Mouse (Mus musculus): ENCODE data around the gene Scamp3.
"Not testable (repeated sequence)": the region's sequence is repeated elsewhere in the genome, so short reads cannot be mapped to it uniquely, and the experiment has no call there.

Gene Scamp3

DNA sequence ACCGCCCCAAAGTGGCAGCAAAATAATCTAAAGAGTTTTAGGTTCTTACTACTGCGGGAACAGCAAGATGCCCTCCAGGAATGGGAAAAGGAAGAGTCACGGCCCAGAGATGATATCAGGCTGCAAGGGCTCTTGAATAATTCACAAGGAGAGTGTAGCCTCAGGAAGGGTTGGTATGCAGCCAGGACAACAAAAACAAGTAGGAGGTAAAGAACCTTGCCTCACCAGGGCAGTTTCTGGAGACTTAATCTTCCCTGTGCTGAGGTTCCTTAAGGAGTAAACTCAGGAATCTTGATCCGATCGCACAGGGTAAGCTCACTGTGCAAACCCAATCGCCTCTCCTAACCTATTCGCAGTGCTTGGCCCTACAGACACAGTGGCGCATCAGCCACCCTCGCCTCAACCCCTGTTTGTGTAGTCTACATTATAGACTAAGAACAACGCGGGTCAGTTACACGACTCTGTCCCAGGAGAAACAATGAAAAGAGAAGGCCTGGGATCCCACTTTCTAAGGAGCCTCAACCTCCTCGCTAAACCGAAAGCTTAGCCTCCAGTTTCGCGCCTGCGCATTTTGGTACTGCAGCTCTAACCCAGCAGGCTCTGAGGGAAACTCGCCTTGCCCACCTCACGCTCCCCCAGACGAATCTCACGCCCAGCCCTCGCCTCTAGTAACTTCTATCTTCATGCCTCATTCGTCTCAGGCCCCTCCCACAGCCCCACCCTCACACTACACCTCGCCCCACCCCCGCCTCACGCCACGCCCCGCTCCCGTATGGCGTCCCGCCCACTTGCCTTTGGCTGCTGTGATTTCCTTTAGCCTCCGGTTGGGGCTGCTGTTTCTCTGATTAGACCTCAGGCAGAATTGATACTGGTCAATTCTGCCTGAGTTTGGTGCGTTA, 19.0 kb downstream of the Scamp3 start:
- in situ Hi-C loops (cut with MboI, MseI), result no loop called here

DNA sequence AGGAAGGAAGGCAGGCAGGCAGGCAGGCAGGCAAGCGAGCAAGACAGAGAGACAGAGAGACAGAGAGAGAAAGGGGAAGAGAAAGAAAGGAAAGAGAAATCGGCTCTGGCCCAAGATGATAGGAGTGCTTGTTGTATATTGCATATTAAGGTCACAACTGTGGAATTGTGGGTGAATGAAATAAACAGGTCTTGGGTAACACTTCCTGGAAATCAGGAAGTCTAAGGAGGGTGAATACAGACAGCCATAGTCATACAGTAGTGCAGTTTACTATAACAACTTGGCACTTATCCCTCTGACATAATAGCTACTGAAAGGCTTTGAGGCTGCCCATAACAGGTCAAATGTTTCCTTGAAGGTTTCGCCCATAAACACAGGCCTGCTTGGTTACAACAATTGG, 22.6 kb downstream of the Scamp3 start:
- in situ Hi-C loops (cut with MboI, MseI), result no loop called here

DNA sequence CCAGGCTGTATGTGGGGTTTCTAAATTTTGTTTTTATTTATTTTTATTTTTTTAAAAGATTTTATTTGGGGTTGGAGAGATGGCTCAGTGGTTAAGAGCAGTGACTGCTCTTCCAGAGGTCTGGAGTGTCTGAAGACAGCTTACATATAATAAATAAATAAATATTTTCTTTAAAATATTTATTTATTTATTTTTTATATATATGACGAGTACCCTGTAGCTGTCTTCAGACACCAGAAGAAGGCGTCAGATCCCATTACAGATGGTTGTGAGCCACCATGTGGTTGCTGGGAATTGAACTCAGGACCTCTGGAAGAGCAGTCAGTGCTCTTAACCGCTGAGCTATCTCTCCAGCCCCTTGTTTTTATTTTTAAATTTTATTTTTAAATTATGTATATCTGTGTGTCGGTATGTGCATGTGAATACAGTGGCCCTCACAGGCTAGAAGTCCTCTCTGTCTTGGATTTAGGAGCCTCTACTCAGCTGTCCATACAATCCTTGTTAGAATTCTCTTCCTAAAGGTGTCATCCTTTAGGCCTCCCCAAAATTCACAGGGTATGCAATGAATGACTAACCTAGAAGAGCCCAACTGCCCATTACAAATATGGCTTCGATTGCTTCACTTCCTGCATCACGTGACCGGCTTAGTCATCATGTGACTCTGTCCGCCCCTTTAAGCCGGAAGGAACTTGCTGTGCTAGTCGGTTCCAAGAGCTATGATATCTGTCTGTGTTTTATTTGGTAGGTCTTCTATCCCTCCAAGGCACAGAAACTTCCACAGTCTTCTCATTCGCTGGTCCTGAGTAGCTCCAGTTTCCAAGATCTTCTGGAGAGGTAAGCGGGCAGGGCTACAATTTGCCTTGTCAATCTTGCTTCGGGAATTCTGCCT, 25.2 kb downstream of the Scamp3 start, which contains the start of gene Gba:
Gba (plus strand) TSS at position 676 of the 889 bp plus-strand sequence.
- in situ Hi-C loops (cut with MboI, MseI), result no loop called here

DNA sequence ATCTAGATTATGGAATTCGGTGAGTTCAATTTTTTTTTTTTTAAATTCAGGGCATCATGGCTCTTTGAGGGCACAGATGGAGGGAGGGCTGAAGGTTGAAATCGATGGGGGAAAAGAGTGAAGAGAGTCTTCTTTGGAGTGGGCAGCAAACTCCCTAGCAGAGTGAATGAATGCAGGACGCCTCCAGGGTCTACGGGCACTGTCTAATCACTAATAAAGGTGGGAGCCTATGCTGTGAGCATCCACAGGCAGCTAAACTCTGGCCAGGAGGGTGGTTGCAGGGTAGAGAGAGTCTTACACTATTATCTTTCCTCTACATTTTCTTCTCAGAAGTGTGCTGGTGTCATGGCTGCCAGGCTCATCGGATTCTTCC, 25.9 kb downstream of the Scamp3 start:
- in situ Hi-C loops (cut with MboI, MseI), result no loop called here

DNA sequence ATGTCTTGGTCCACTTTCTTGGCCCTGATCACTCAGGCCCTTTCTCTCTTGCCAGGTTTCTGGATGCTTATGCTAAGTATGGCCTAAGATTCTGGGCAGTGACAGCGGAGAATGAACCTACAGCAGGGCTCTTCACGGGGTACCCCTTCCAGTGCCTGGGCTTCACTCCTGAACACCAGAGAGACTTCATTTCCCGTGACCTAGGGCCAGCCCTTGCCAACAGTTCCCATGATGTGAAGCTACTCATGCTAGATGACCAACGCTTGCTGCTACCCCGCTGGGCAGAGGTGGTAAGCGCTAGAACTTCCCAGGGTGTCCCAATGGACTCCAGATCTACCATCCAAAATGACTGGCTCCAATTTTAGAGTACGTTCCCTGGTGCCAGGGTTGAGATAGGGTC, 28.8 kb downstream of the Scamp3 start:
- in situ Hi-C loops (cut with MboI, MseI), result no loop called here

DNA sequence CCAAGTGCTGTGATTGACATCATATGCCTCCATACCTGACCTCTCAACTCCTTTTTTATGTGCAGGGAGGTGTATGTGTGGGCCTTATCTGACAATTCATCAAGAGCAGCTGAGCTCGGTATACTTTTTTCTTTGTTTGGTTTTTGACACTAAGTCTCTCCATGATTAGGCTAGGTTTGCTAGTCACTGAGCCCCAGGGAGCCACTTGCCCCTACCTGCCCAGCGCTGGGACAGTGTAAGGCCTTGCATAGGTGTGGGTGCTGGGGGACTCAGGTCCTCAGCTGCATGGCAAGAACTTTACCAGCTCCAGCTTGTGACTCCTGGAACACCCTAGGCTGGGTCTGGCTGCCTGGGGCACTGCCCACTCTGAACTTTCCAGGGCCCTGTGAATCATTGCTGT, 29.4 kb downstream of the Scamp3 start:
- in situ Hi-C loops (cut with MboI, MseI), result no loop called here

DNA sequence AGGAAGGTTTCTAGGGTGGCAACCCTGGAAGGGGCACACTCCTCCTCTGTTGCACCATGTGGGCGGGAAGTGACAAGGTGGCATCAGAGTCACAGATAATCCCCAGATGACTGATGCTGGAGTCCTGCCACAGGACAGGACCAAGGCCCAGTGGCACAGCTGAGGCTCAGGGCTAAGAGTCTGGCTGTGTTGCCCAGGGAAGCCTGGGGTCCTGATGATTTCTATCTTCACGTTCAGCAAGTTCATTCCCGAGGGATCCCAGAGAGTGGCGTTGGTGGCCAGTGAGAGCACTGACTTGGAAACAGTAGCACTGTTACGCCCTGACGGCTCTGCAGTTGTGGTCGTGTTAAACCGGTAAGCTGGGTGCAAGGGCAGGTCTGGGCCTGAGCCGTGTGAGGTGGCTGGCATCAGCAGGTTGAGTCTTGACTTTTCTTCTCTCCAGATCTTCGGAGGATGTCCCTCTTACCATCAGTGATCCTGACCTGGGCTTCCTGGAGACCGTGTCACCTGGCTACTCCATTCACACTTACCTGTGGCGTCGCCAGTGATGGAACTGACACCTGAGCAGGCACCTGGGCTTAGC, 30.9 kb downstream of the Scamp3 start:
- in situ Hi-C loops (cut with MboI, MseI), result no loop called here

DNA sequence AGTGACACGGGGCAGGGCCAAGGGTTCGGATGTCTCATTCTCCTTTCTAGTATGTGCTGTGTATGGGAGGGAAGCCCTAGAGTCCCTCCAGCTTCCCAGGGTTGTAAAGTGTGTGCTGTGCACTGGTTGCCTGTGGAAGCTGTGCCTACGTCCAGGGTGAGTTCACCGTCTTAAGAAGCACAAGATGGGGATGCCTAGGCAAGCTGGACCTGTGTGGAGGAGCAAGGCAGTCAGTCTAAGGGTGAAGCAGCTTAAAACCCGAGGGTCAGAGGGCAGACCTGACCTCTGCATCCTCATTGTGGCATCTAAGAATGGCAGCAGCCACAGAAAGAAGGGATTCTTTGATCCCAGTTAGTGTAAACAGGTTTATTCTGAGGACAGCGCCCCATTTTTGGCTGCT, 31.5 kb downstream of the Scamp3 start:
- in situ Hi-C loops (cut with MboI, MseI), result no loop called here

DNA sequence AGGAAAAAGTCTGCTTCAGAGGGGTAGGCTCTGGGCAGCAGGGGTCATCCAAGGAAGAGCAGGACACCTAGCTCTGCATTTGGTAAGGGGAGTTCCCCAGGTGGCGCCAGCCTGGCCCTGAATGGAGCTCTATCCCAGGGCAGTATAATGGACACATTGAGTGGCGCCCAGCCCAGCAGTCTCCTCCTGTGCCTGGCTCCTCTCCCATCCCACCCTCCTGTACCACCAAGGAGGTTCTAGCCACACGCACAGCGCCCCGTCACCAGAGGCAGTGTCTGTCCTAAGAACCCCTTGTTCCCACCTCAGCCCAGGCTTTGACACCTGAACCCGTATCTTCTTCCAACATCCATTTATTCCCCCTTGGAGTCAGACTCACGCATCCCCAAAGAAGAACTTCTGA, 32.5 kb downstream of the Scamp3 start:
- in situ Hi-C loops (cut with MboI, MseI), result no loop called here

DNA sequence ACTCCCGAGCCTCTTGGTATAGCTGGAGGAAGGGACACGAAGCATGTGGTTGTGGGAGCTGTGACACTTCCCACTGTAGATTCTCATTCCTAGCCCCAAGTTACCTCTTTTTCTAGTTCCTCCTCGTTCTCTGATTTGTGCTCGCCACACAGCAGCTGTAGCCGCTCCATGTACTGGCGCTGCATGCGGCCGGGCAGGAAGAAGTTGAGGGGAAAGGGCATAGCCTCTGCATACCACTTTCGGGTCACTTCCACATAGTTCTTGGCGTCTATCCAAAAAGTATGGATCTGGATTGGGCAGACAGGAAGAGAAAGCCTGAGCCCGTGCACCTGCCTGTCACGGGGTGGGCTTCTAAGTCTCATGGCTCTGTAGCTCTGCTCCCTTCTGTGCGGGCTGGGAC, 32.9 kb downstream of the Scamp3 start:
- in situ Hi-C loops (cut with MboI, MseI), result no loop called here

DNA sequence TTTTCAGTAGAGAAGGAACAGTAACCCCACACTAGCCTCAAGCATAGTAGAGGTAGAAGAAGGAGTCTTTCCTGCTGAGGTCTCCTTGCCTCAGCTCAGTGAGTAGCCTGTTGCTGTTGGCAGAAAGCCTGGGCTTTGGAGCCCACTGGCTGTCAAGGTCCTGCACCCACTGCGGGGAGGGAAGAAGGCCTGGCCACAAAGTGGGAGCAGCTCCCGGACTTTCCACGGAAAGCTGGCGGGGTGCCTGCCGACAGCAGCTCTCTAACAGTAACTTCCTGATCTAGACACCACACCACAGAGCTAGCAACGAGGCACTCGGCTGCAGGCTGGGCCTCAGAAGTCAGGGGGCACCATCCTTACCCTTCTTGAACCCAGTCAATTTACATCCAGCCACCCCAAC, 33.5 kb downstream of the Scamp3 start:
- in situ Hi-C loops (cut with MboI, MseI), result no loop called here

DNA sequence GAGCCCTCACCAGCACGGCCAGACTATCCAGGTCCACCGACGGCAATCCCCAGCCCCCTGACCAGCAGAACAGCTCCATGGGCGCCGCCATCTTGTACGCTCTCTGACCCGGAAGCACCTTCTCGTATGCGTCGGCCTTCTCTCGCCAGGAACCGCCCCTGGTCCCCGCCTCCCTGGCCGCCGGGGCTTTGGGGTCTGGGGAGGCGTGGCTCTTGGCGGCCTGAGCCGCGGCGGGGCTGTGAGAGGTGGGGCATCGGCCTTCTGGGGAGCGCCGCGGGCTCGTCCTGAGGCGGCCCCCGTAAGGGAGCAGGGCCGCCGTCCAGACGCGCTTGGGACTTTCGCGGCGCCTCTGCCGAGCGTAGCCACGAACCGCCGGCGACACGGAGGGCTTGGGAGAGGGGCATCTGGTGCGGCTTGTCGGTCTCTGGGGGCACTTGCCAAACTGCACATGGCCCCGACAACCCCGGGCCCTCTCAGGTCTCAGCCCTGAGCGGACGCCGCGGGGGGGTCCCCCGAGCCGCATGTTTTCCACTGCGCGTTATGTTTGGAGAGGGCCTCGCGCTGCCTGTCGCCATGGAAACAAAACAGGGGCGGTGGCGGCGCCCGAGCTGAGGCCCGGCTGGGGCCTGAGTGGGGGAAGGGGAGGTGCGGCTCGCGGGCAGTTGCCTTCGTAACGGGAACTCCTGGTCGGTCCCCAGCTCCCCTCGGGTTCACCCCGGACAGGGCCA, 36.7 kb downstream of the Scamp3 start:
- in situ Hi-C loops (cut with MboI, MseI), result no loop called here

DNA sequence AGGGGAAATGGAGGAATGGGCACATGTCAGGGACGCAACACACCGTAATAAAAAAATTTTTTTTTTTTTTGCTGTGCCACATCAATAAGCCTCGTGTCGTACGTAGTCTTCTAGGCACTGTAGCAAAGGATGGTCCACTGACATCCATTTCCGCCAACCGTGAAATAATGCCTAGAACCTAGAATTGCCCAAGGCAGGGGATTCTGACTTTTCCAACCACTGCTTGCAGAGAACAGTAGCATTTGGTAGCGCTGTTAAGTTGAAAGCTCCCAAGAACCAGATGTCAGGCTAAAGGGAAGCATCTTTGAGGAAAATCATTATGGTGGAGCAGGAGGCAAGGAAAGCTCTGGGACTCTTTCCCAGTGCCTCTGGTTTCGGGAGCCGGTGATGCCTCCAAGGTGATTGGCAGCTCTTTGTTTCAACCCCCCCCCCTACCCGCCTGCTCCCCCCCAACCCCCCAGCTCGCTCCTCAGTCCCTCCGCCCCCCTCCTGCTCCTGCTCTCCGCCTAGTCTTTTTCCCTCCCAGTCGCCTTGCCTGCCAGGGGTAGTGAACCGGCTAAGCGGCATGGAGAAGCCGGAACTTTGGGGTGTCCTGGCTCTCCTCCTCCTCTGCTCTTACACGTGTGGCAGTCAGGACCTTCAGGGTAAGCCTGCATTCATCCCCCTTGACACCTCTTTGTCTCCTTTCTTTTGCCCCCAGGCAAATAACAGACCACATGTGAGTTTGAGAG, 37.6 kb downstream of the Scamp3 start, which contains the start of gene Thbs3:
Thbs3 (plus strand) TSS at position 500 of the 731 bp plus-strand sequence.
- in situ Hi-C loops (cut with MboI, MseI), result no loop called here

DNA sequence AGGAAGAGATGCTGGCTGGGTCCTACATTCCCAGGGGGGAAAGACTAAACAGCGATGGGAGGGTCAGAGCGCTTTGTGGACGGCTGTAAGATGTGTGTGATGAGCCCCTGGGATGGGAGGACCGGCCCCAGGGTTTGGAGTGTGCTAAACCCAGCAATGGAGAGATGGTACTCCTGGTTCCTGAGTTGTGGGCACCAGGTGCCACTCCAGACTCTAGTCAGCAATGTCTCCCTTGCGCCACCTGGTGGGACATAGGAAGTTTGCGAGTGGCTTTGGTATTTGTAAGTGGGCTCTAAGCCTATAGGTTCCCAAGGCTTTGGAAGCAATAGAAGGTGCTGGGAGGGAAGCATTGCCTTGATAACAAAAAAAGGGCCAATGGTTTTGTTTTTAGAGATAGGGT, 38.6 kb downstream of the Scamp3 start:
- in situ Hi-C loops (cut with MboI, MseI), result no loop called here

DNA sequence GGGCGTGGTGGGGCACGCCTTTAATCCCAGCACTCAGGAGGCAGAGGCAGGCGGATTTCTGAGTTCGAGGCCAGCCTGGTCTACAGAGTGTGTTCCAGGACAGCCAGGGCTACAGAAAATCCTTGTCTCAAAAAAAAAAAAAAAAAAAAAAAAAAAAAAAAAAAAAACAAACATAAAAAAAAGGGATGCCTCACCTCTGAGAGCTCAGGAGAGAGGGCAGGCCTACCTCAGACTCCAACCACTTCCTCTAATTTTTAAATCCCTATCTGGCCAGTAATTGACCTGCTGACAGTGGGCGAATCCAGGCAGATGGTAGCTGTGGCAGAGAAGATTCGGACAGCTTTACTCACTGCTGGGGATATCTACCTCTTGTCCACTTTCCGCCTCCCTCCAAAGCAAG, 39.1 kb downstream of the Scamp3 start:
- in situ Hi-C loops (cut with MboI, MseI), result not testable (repeated sequence)

DNA sequence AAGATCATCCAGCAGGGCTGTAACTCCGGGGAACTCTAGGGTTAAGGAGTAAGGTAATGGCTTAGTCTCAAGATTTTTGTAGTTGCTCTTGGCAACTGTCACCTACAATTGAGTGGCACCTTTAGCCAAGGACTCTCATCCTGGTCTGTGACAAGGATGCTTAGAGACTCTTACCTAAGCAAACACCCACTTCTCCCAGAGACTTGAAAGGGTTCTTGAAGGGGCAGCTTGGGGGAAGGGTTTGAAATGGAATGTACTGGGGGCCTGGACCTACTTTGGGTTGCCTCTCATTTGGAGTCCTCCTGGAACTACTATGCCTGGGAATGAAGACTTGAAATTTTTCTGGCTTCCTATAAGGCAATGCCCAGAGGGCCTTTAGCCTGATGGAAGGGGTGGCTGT, 41.0 kb downstream of the Scamp3 start:
- in situ Hi-C loops (cut with MboI, MseI), result no loop called here

DNA sequence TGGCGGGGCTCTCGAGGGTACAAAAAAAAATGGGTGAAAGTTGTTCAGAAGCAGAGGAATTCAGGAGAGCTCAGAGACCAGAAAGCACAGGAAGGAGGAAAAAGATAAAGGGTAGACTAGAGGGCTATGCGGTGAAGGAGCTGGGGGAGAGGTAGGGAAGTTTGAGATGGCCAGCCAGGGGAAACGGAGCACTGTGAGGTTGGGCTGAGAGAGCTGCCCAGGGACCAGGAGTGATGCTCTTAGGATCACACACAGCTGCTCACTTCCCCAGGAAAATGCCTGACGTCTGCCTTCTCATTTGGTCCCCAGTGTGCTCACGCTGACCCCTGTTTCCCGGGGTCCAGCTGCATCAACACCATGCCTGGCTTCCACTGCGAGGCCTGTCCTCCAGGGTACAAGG, 42.3 kb downstream of the Scamp3 start:
- in situ Hi-C loops (cut with MboI, MseI), result no loop called here

DNA sequence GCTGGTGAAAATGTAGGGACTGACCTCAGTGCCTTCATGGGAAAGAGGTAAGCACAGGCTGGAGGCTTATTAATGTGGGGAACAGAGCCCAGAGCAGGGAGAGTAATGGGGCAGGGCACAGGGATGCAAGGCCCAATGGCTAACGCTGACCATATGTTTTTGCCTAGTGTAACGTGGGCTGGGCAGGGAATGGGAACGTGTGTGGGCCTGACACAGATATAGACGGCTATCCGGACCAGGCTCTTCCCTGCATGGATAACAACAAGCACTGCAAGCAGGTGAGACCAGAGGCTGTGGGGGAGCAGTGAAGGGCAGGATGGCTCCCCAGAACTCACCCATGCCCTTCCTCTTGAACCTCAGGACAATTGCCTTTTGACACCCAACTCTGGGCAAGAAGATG, 43.9 kb downstream of the Scamp3 start:
- in situ Hi-C loops (cut with MboI, MseI), result no loop called here

DNA sequence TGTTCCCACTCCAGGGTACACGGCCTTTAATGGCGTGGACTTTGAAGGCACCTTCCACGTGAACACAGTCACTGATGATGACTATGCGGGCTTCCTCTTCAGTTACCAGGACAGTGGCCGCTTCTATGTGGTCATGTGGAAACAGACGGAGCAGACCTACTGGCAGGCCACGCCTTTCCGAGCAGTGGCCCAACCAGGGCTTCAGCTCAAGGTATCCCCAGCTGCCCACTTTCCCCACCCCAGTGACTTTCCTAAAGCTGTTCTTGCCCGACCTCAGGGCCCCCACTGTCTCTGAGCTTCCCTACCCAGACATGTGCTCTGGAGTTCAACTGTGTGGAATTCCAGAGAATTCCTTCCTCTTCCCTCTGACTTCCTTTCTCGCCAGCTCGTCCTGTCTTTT, 47.5 kb downstream of the Scamp3 start:
- in situ Hi-C loops (cut with MboI, MseI), result no loop called here

DNA sequence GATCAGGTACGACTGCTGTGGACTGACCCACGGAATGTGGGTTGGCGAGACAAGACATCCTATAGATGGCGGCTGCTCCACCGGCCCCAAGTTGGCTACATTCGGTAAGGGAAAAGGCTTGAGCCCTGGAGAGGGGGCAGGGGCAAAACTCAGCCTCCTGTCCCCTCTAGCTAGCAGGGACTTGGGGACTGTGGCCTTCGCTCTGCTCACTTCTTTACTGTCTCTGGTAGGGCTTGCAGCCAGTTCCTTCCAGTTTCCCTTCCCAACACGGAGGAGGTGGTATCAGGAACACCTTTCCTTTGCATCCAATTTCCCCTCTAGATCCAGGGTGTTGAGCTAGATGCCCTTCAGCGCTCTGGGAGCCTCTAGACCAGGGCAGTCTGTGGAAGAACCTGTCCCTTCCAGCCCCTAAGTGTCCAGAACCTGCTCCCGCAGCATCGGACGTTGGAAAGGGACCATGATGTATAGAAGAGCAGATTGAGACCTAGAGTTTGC, 48.1 kb downstream of the Scamp3 start:
- in situ Hi-C loops (cut with MboI, MseI), result no loop called here

DNA sequence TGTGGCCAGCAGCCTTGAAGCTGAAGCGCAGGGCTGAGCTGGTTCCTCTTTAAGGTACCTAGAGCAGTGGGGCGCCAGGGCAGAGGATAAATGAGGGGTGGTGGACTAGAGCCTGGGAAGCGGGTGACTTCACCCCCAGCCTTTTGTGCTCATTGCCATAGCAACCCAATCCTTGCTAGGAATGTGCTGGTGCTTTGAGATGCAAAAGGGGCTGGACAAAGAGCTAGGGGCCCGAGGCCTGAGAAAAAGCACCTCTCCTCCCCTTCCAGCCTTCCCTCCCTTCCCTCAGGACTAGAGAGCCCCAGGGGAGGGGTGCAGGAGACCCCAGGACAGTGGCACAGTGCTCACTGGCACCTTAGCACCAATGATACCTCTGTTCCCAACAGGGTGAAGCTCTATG, 48.6 kb downstream of the Scamp3 start:
- in situ Hi-C loops (cut with MboI, MseI), result no loop called here
